Mouse (Mus musculus) neural tube, embryonic 13.5 days (tissue): ENCODE measurements around the gene Phf21b. TPM values are rescaled to one million over a fixed set of nuclear protein-coding genes. Genes with fewer than 3 reads are reported as not detected.

ENCODE experiments used
- ATAC-seq: fragments of 200-750 bp; cut with Nextera tagmentation; 2 replicates; pipeline ENCODE4 v1.8.0; 2017; ENCODE audit warnings: low read depth, mild to moderate bottlenecking, moderate TSS enrichment, moderate library complexity
- H3K27ac ChIP-seq: fragments of 300-500 bp; sonication (generic); replicated peaks from 2 replicates; pipeline ENCODE4 v1.5.1; 2015; ENCODE audit warnings: moderate library complexity, mild to moderate bottlenecking, inconsistent platforms
- H3K27me3 ChIP-seq: fragments of 300-500 bp; sonication (generic); 2 replicates; pipeline ENCODE4 v1.6.1; 2015; ENCODE audit warnings: mild to moderate bottlenecking, inconsistent platforms
- H3K36me3 ChIP-seq: fragments of 300-500 bp; sonication (generic); 2 replicates; pipeline ENCODE4 v1.6.1; 2015; ENCODE audit warnings: mild to moderate bottlenecking, inconsistent platforms
- H3K4me1 ChIP-seq: fragments of 300-500 bp; sonication (generic); replicated peaks from 2 replicates; pipeline ENCODE4 v1.6.1; 2015; ENCODE audit warnings: inconsistent platforms
- H3K4me2 ChIP-seq: fragments of 300-500 bp; sonication (generic); 2 replicates; pipeline ENCODE4 v1.6.1; 2015; ENCODE audit warnings: inconsistent platforms, mild to moderate bottlenecking, moderate library complexity
- H3K4me3 ChIP-seq: fragments of 300-500 bp; sonication (generic); 2 replicates; pipeline ENCODE4 v1.5.1; 2015; ENCODE audit warnings: mild to moderate bottlenecking, inconsistent platforms
- H3K9ac ChIP-seq: fragments of 300-500 bp; sonication (generic); 2 replicates; pipeline ENCODE4 v1.6.1; 2015; ENCODE audit warnings: moderate library complexity, mild to moderate bottlenecking, inconsistent platforms
- H3K9me3 ChIP-seq: fragments of 300-500 bp; sonication (generic); 2 replicates; pipeline ENCODE4 v1.6.1; 2016; ENCODE audit warnings: inconsistent platforms
- WGBS: fragments of 180-500 bp; shearing (Covaris S2); methylation state at CpG from one replicate; pipeline ENCODE4 v1.1.7; 2015; 5-methylcytosine and 5-hydroxymethylcytosine counted together
- polyA plus RNA-seq: library from polyadenylated mRNA; unstranded; fragments of >200 nt; fragmentation: Nextera tagmentation; extraction: Ambion mirVana; gene quantifications from 2 replicates; pipeline ENCODE4 v1.2.1, GENCODE M21; 2015

The Phf21b gene
- polyA plus RNA-seq, 1 experiment from 2014 or later = 11.5 TPM

- WGBS = 87% methylated on average over 3 of the region's 3 CpGs
- Histone ChIP-seq H3K4me2 (no peak overlapping the region), H3K9me3 (no peaks in the 10 kb centered on the region), H3K4me3 (no peak overlapping the region), H3K36me3 (no peaks in the 10 kb centered on the region), H3K4me1 (no peaks in the 10 kb centered on the region), H3K9ac (no peak overlapping the region), H3K27ac (no peak overlapping the region), H3K27me3 (no peaks in the 10 kb centered on the region)
- ATAC-seq = no peak
Observed at GRCm38 (mm10) chr15:84871802-84872201, 16.0 kb upstream of the Phf21b start.

- H3K4me3 ChIP-seq = no peak overlapping the region
- no peak for ATAC-seq
- H3K27ac ChIP-seq = no peak overlapping the region
- H3K36me3 ChIP-seq = no peaks in the 10 kb centered on the region
- no peak overlapping the region for H3K4me2 ChIP-seq
- no peak overlapping the region for H3K9ac ChIP-seq
- no peaks in the 10 kb centered on the region for H3K27me3 ChIP-seq
- no peaks in the 10 kb centered on the region for H3K9me3 ChIP-seq
- WGBS = 87% methylated on average over 8 of the region's 8 CpGs
- H3K4me1 ChIP-seq = peaks cover 14% of the 10 kb centered on the region
Observed at GRCm38 (mm10) chr15:84861911-84862310, 6.1 kb upstream of the Phf21b start.

GRCm38 (mm10) chr15:84857623-84858022, 1.8 kb upstream of the Phf21b start:
- H3K9ac ChIP-seq = peak overlapping the region; percentile 82; the same call in 1 of the 2 replicates
- no peak for ATAC-seq
- H3K4me1 ChIP-seq = peaks cover 26% of the 10 kb centered on the region
- H3K36me3 ChIP-seq = no peaks in the 10 kb centered on the region
- 85% methylated on average over 2 of the region's 2 CpGs for WGBS
- H3K27ac ChIP-seq = no peak overlapping the region
- H3K9me3 ChIP-seq = no peaks in the 10 kb centered on the region
- H3K4me2 ChIP-seq = no peak overlapping the region
- H3K27me3 ChIP-seq = no peaks in the 10 kb centered on the region
- no peak overlapping the region for H3K4me3 ChIP-seq

- no peaks in the 10 kb centered on the region for H3K36me3 ChIP-seq
- ATAC-seq = peak; percentile 15
- H3K9me3 ChIP-seq = no peaks in the 10 kb centered on the region
- H3K9ac ChIP-seq = peak overlapping the region; percentile 82
- H3K4me3 ChIP-seq = peak overlapping the region; percentile 84
- under 1% methylated on average over 88 of the region's 88 CpGs for WGBS
- H3K27me3 ChIP-seq = no peaks in the 10 kb centered on the region
- peak overlapping the region; percentile 99 for H3K27ac ChIP-seq
- peaks cover 50% of the 10 kb centered on the region for H3K4me1 ChIP-seq
- H3K4me2 ChIP-seq = peak overlapping the region; percentile 91
Observed at GRCm38 (mm10) chr15:84854921-84855901, 638 bp downstream of the Phf21b start.

- peak overlapping the region; percentile 91 for H3K4me2 ChIP-seq
- no peaks in the 10 kb centered on the region for H3K36me3 ChIP-seq
- H3K27me3 ChIP-seq = no peaks in the 10 kb centered on the region
- H3K9ac ChIP-seq = peak overlapping the region; percentile 82
- WGBS = under 1% methylated on average over 49 of the region's 49 CpGs
- ATAC-seq = no peak
- peaks cover 59% of the 10 kb centered on the region for H3K4me1 ChIP-seq
- no peaks in the 10 kb centered on the region for H3K9me3 ChIP-seq
- H3K27ac ChIP-seq = peak overlapping the region; percentile 99
- peak overlapping the region; percentile 84 for H3K4me3 ChIP-seq
Observed at GRCm38 (mm10) chr15:84854171-84854811, 1.6 kb downstream of the Phf21b start.

GRCm38 (mm10) chr15:84853261-84854137, 2.4 kb downstream of the Phf21b start:
- peak overlapping the region; percentile 82 for H3K9ac ChIP-seq
- peaks cover 67% of the 10 kb centered on the region for H3K4me1 ChIP-seq
- no peaks in the 10 kb centered on the region for H3K27me3 ChIP-seq
- peak overlapping the region; percentile 84 for H3K4me3 ChIP-seq
- H3K9me3 ChIP-seq = no peaks in the 10 kb centered on the region
- ATAC-seq = peak; percentile 69
- H3K36me3 ChIP-seq = no peaks in the 10 kb centered on the region
- H3K4me2 ChIP-seq = peak overlapping the region; percentile 91
- under 1% methylated on average over 71 of the region's 84 CpGs for WGBS
- H3K27ac ChIP-seq = peak overlapping the region; percentile 99

- Histone ChIP-seq H3K4me1 (peaks cover 69% of the 10 kb centered on the region), H3K36me3 (no peaks in the 10 kb centered on the region), H3K9ac (peak overlapping the region; percentile 82), H3K9me3 (no peaks in the 10 kb centered on the region), H3K4me3 (peak overlapping the region; percentile 84), H3K4me2 (peak overlapping the region; percentile 91), H3K27me3 (no peaks in the 10 kb centered on the region), H3K27ac (peak overlapping the region; percentile 99)
- WGBS = 7% methylated on average over 10 of the region's 10 CpGs
- no peak for ATAC-seq
Observed at GRCm38 (mm10) chr15:84852457-84853070, 3.3 kb downstream of the Phf21b start.

- Histone ChIP-seq H3K27ac (no peak overlapping the region), H3K9ac (no peak overlapping the region), H3K4me2 (peak overlapping the region; percentile 91), H3K4me3 (no peak overlapping the region), H3K9me3 (no peaks in the 10 kb centered on the region), H3K27me3 (no peaks in the 10 kb centered on the region), H3K36me3 (no peaks in the 10 kb centered on the region), H3K4me1 (peaks cover 76% of the 10 kb centered on the region)
- ATAC-seq = no peak
- 93% methylated on average over 1 of the region's 1 CpGs for WGBS
Observed at GRCm38 (mm10) chr15:84850321-84850720, 5.5 kb downstream of the Phf21b start.

- Histone ChIP-seq H3K36me3 (no peaks in the 10 kb centered on the region), H3K4me1 (peaks cover 98% of the 10 kb centered on the region), H3K4me3 (no peak overlapping the region), H3K4me2 (no peak overlapping the region), H3K9me3 (no peaks in the 10 kb centered on the region), H3K9ac (no peak overlapping the region), H3K27ac (no peak overlapping the region), H3K27me3 (no peaks in the 10 kb centered on the region)
- ATAC-seq = no peak
- WGBS = 42% methylated on average over 3 of the region's 3 CpGs
Observed at GRCm38 (mm10) chr15:84846216-84846615, 9.6 kb downstream of the Phf21b start.

GRCm38 (mm10) chr15:84844831-84845230, 11.0 kb downstream of the Phf21b start:
- 0 out of 2 replicates have a peak overlapping the region, but pooled peaks have one; percentile 26 for H3K9ac ChIP-seq
- peaks cover 98% of the 10 kb centered on the region for H3K4me1 ChIP-seq
- no peaks in the 10 kb centered on the region; the same call in 1 of the 2 replicates for H3K36me3 ChIP-seq
- 72% methylated on average over 4 of the region's 4 CpGs for WGBS
- no peak overlapping the region for H3K4me2 ChIP-seq
- no peaks in the 10 kb centered on the region for H3K27me3 ChIP-seq
- H3K9me3 ChIP-seq = no peaks in the 10 kb centered on the region
- no peak for ATAC-seq
- H3K27ac ChIP-seq = peak overlapping the region; percentile 28; the same call in 1 of the 2 replicates
- H3K4me3 ChIP-seq = no peak overlapping the region

GRCm38 (mm10) chr15:84843034-84843433, 12.8 kb downstream of the Phf21b start:
- peak overlapping the region; percentile 34; the same call in 1 of the 2 replicates for H3K9ac ChIP-seq
- H3K4me3 ChIP-seq = no peak overlapping the region
- no peaks in the 10 kb centered on the region for H3K27me3 ChIP-seq
- no peaks in the 10 kb centered on the region for H3K9me3 ChIP-seq
- peak overlapping the region; percentile 40 for H3K4me2 ChIP-seq
- no peaks in the 10 kb centered on the region; the same call in 1 of the 2 replicates for H3K36me3 ChIP-seq
- peak overlapping the region; percentile 84 for H3K27ac ChIP-seq
- no peak for ATAC-seq
- peaks cover 91% of the 10 kb centered on the region for H3K4me1 ChIP-seq
- WGBS = 40% methylated on average over 10 of the region's 10 CpGs
